In genomic region chr4:54324851-54325250, GRCm38 (mm10) we compare ENCODE assay signal across 19 mouse cellular contexts.
DNase-seq lines count a peak whose midpoint lies in the region; ATAC-seq lines count a peak whose summit lies in the region.
"Had no signal": no experiment of that assay in that cellular context is flagged by ENCODE, and none has a peak within 500 bp of the region (broad histone marks: within the 10 kb centered on the region; RNA-seq: fewer than 3 reads in every experiment).

No protein-coding gene starts in this region.

- 63% methylated on average over 5 of the region's 5 CpGs for WGBS in forebrain, embryonic 10.5 days
- WGBS in forebrain, embryonic 13.5 days = 79% methylated on average over 5 of the region's 5 CpGs
- 74% methylated on average over 5 of the region's 5 CpGs for WGBS in midbrain, embryonic 10.5 days
- WGBS in midbrain, embryonic 15.5 days = 71% methylated on average over 5 of the region's 5 CpGs
- WGBS in limb, embryonic 10.5 days = 62% methylated on average over 5 of the region's 5 CpGs

- DNase-seq in forebrain, embryonic 10.5 days (ENCODE audit: extremely low spot score, low spot score) = no peak
- DNase-seq in midbrain, embryonic 10.5 days (ENCODE audit: low spot score) = no peak
- DNase-seq in limb, embryonic 10.5 days (ENCODE audit: low spot score) = no peak
- no peak for DNase-seq in yolk sac, embryonic 10.5 days (ENCODE audit: low spot score)
- no peak for DNase-seq in cerebellum, adult 11 months
- DNase-seq: adrenal gland, postnatal 25 days; cerebellum, adult 9-10 months; kidney, adult 11 months; kidney, postnatal 25 days; layer of hippocampus, adult 9-11 months; lung, adult 18-20 months; lung, postnatal 36 days; thymus, postnatal 14 days had no signal

- no peaks in the 10 kb centered on the region for H3K36me3 ChIP-seq in forebrain, embryonic 10.5 days (replicated peaks)
- H3K36me3 ChIP-seq in forebrain, embryonic 13.5 days (ENCODE audit: poor library complexity, severe bottlenecking) = no peaks in the 10 kb centered on the region
- H3K36me3 ChIP-seq in midbrain, embryonic 10.5 days = no peaks in the 10 kb centered on the region
- H3K36me3 ChIP-seq in midbrain, embryonic 15.5 days (replicated peaks) = no peaks in the 10 kb centered on the region
- no peaks in the 10 kb centered on the region for H3K36me3 ChIP-seq in limb, embryonic 10.5 days
- H3K36me3 ChIP-seq: forebrain, embryonic 15.5 days had no signal

- H3K4me3 ChIP-seq in forebrain, embryonic 10.5 days = no peak overlapping the region
- no peak overlapping the region for H3K4me3 ChIP-seq in forebrain, embryonic 13.5 days
- no peak overlapping the region for H3K4me3 ChIP-seq in midbrain, embryonic 10.5 days
- no peak overlapping the region for H3K4me3 ChIP-seq in midbrain, embryonic 15.5 days
- H3K4me3 ChIP-seq in limb, embryonic 10.5 days = no peak overlapping the region
- H3K4me3 ChIP-seq: forebrain, embryonic 15.5 days had no signal

- no peak for ATAC-seq in forebrain, embryonic 13.5 days
- no peak for ATAC-seq in midbrain, embryonic 15.5 days (replicated peaks)
- ATAC-seq: activated CD4-positive, CD25-positive, alpha-beta regulatory T cell, adult 4 months; forebrain, embryonic 15.5 days; hindbrain, postnatal 0 days had no signal

- peak overlapping the region; percentile 65; the same call in 1 of the 2 replicates for H3K27ac ChIP-seq in forebrain, embryonic 10.5 days
- H3K27ac ChIP-seq in forebrain, embryonic 13.5 days = no peak overlapping the region
- peak overlapping the region; percentile 1; the same call in 1 of the 2 replicates for H3K27ac ChIP-seq in midbrain, embryonic 10.5 days (replicated peaks)
- H3K27ac ChIP-seq in midbrain, embryonic 15.5 days = no peak overlapping the region
- 0 out of 2 replicates have a peak overlapping the region, but pooled peaks have one; percentile 19 for H3K27ac ChIP-seq in limb, embryonic 10.5 days
- H3K27ac ChIP-seq: forebrain, embryonic 15.5 days; hindbrain, postnatal 0 days had no signal

- H3K9ac ChIP-seq in forebrain, embryonic 13.5 days = no peak overlapping the region
- no peak overlapping the region for H3K9ac ChIP-seq in midbrain, embryonic 15.5 days
- H3K9ac ChIP-seq: forebrain, embryonic 15.5 days had no signal

- no peaks in the 10 kb centered on the region for H3K27me3 ChIP-seq in forebrain, embryonic 10.5 days (ENCODE audit: poor library complexity, severe bottlenecking)
- no peaks in the 10 kb centered on the region for H3K27me3 ChIP-seq in forebrain, embryonic 13.5 days
- no peaks in the 10 kb centered on the region for H3K27me3 ChIP-seq in midbrain, embryonic 10.5 days (ENCODE audit: low read depth, poor library complexity, severe bottlenecking)
- no peaks in the 10 kb centered on the region for H3K27me3 ChIP-seq in midbrain, embryonic 15.5 days (replicated peaks)
- no peaks in the 10 kb centered on the region for H3K27me3 ChIP-seq in limb, embryonic 10.5 days (ENCODE audit: low read depth, poor library complexity, severe bottlenecking)
- H3K27me3 ChIP-seq: forebrain, embryonic 15.5 days had no signal

- peaks cover 18% of the 10 kb centered on the region; the same call in 1 of the 2 replicates for H3K4me1 ChIP-seq in forebrain, embryonic 10.5 days
- peaks cover 16% of the 10 kb centered on the region for H3K4me1 ChIP-seq in forebrain, embryonic 13.5 days
- H3K4me1 ChIP-seq in midbrain, embryonic 10.5 days = peaks cover 6% of the 10 kb centered on the region; the same call in 1 of the 2 replicates
- peaks cover 14% of the 10 kb centered on the region; the same call in 1 of the 2 replicates for H3K4me1 ChIP-seq in midbrain, embryonic 15.5 days
- peaks cover 7% of the 10 kb centered on the region for H3K4me1 ChIP-seq in limb, embryonic 10.5 days

- no peak overlapping the region for H3K4me2 ChIP-seq in forebrain, embryonic 13.5 days
- no peak overlapping the region for H3K4me2 ChIP-seq in midbrain, embryonic 15.5 days
- H3K4me2 ChIP-seq: forebrain, embryonic 15.5 days; midbrain, embryonic 11.5 days had no signal

- H3K9me3 ChIP-seq in forebrain, embryonic 10.5 days = no peaks in the 10 kb centered on the region
- no peaks in the 10 kb centered on the region for H3K9me3 ChIP-seq in forebrain, embryonic 13.5 days (replicated peaks)
- no peaks in the 10 kb centered on the region for H3K9me3 ChIP-seq in midbrain, embryonic 10.5 days (replicated peaks)
- H3K9me3 ChIP-seq in midbrain, embryonic 15.5 days = no peaks in the 10 kb centered on the region
- H3K9me3 ChIP-seq in limb, embryonic 10.5 days (replicated peaks) = no peaks in the 10 kb centered on the region
- H3K9me3 ChIP-seq: forebrain, embryonic 15.5 days had no signal

Comparison
In these comparisons a context has a peak if more than half of its experiments do, and no peak if none do; other contexts are left out.
1. H3K27ac ChIP-seq: peak in forebrain, embryonic 10.5 days (single experiment), midbrain, embryonic 10.5 days (single experiment) and limb, embryonic 10.5 days (single experiment); none in forebrain, embryonic 13.5 days (single experiment) and midbrain, embryonic 15.5 days (single experiment).